In genomic region chr10:71114260-71114920, GRCm38 (mm10) we compare ENCODE assay signal across 12 mouse cellular contexts. TPM values are rescaled to one million over a fixed set of nuclear protein-coding genes. Genes with fewer than 3 reads are reported as not detected.
DNase-seq lines count a peak whose midpoint lies in the region; ATAC-seq lines count a peak whose summit lies in the region.
"Had no signal": no experiment of that assay in that cellular context is flagged by ENCODE, and none has a peak within 500 bp of the region (broad histone marks: within the 10 kb centered on the region; RNA-seq: fewer than 3 reads in every experiment).

No protein-coding gene starts in this region.

- no peak overlapping the region for H3K27ac ChIP-seq in heart, embryonic 12.5 days (ENCODE audit: poor library complexity, severe bottlenecking)
- peak overlapping the region; percentile 35; the same call in 1 of the 2 replicates for H3K27ac ChIP-seq in heart, embryonic 16.5 days (ENCODE audit: low read length)
- H3K27ac ChIP-seq in hindbrain, embryonic 14.5 days: no peak overlapping the region
- H3K27ac ChIP-seq: liver, embryonic 14.5 days had no signal

- no peak overlapping the region for H3K4me2 ChIP-seq in heart, embryonic 12.5 days
- no peak overlapping the region for H3K4me2 ChIP-seq in heart, embryonic 16.5 days (ENCODE audit: low read depth, low read length)
- no peak overlapping the region for H3K4me2 ChIP-seq in hindbrain, embryonic 14.5 days (replicated peaks)

- no peak overlapping the region for H3K4me3 ChIP-seq in heart, embryonic 12.5 days
- H3K4me3 ChIP-seq in heart, embryonic 16.5 days (ENCODE audit: low read length): no peak overlapping the region
- no peak overlapping the region for H3K4me3 ChIP-seq in hindbrain, embryonic 14.5 days (replicated peaks; ENCODE audit: low read length)

- WGBS in heart, embryonic 12.5 days: 70% methylated on average over 10 of the region's 10 CpGs
- 65% methylated on average over 10 of the region's 10 CpGs for WGBS in heart, embryonic 16.5 days
- 87% methylated on average over 10 of the region's 10 CpGs for WGBS in hindbrain, embryonic 14.5 days

- no peak overlapping the region for H3K9ac ChIP-seq in heart, embryonic 12.5 days
- no peak overlapping the region for H3K9ac ChIP-seq in heart, embryonic 16.5 days (ENCODE audit: low read length)
- no peak overlapping the region for H3K9ac ChIP-seq in hindbrain, embryonic 14.5 days
- H3K9ac ChIP-seq: liver, embryonic 14.5 days had no signal

- no peaks in the 10 kb centered on the region for H3K27me3 ChIP-seq in heart, embryonic 12.5 days (replicated peaks)
- no peaks in the 10 kb centered on the region for H3K27me3 ChIP-seq in heart, embryonic 16.5 days (ENCODE audit: control insufficient read depth, insufficient read depth, low read length)
- no peaks in the 10 kb centered on the region for H3K27me3 ChIP-seq in hindbrain, embryonic 14.5 days (ENCODE audit: control insufficient read depth, insufficient read depth, low read length)
- H3K27me3 ChIP-seq: Patski had no signal

- peaks cover 5% of the 10 kb centered on the region; the same call in 1 of the 2 replicates for H3K4me1 ChIP-seq in heart, embryonic 12.5 days (replicated peaks)
- peaks cover 5% of the 10 kb centered on the region for H3K4me1 ChIP-seq in heart, embryonic 16.5 days (ENCODE audit: control insufficient read depth, insufficient read depth, low read length)
- no peaks in the 10 kb centered on the region for H3K4me1 ChIP-seq in hindbrain, embryonic 14.5 days (replicated peaks; ENCODE audit: control insufficient read depth, insufficient read depth, low read length)

- peaks cover 4% of the 10 kb centered on the region; the same call in 1 of the 2 replicates for H3K9me3 ChIP-seq in heart, embryonic 12.5 days (replicated peaks)
- peaks cover 2% of the 10 kb centered on the region; the same call in 1 of the 2 replicates for H3K9me3 ChIP-seq in heart, embryonic 16.5 days (replicated peaks; ENCODE audit: control insufficient read depth, low read length)
- H3K9me3 ChIP-seq in hindbrain, embryonic 14.5 days (ENCODE audit: control insufficient read depth, low read length): no peaks in the 10 kb centered on the region

- DNase-seq in heart, adult 11 months: peak; percentile 91
- peak; percentile 30 to 41 for DNase-seq in left cerebral cortex, adult 9 months (ENCODE audit: low spot score in 2 of 2)
- no peak for DNase-seq in left cerebral cortex, adult 11 months (ENCODE audit: low spot score)
- DNase-seq in right cerebral cortex, postnatal 14 days: peak; percentile 22
- no peak for DNase-seq in hindbrain, embryonic 14.5 days (ENCODE audit: low spot score)
- no peak for DNase-seq in ovary, adult 18-20 months (ENCODE audit: low spot score)
- DNase-seq: adrenal gland, postnatal 36 days had no signal

- no peaks in the 10 kb centered on the region for H3K36me3 ChIP-seq in heart, embryonic 12.5 days
- H3K36me3 ChIP-seq in heart, embryonic 16.5 days (ENCODE audit: control insufficient read depth, insufficient read depth): 0 out of 2 replicates have a peak, but pooled peaks cover 2% of the 10 kb centered on the region
- no peaks in the 10 kb centered on the region for H3K36me3 ChIP-seq in hindbrain, embryonic 14.5 days (replicated peaks; ENCODE audit: control insufficient read depth, insufficient read depth)

- ATAC-seq in heart, embryonic 12.5 days (ENCODE audit: insufficient number of reproducible peaks, low FRiP score): no peak
- ATAC-seq in heart, embryonic 16.5 days (replicated peaks; ENCODE audit: extremely low read depth, insufficient read depth, low FRiP score): no peak
- no peak for ATAC-seq in hindbrain, embryonic 14.5 days (ENCODE audit: low FRiP score)
- ATAC-seq: forebrain, embryonic 14.5 days; Patski had no signal

RNA-seq across cellular contexts. Expression of gene Bicc1, which starts 45.1 kb away (rescaled TPM):
- polyA plus RNA-seq in heart, embryonic 12.5 days (2016; fragmentation: Nextera tagmentation; extraction: Ambion mirVana): 21.7 and 24.2 TPM in 2 replicates
- 16.7 and 17.5 TPM in 2 replicates for polyA plus RNA-seq in heart, embryonic 16.5 days (2015; fragmentation: Nextera tagmentation; extraction: Ambion mirVana)
- polyA plus RNA-seq in hindbrain, embryonic 14.5 days (2014; fragmentation: Nextera tagmentation; extraction: Ambion mirVana): 5.6 and 6.8 TPM in 2 replicates

Comparison
In these comparisons a context has a peak if more than half of its experiments do, and no peak if none do; other contexts are left out.
1. DNase-seq: peak in heart, adult 11 months (single experiment), left cerebral cortex, adult 9 months (2 of 2) and right cerebral cortex, postnatal 14 days (single experiment); none in left cerebral cortex, adult 11 months (single experiment), hindbrain, embryonic 14.5 days (single experiment) and ovary, adult 18-20 months (single experiment).